Mouse (Mus musculus) Patski (cell line): Measurements from ENCODE around the gene Sdf4. TPM values are rescaled to one million over a fixed set of nuclear protein-coding genes. Genes with fewer than 3 reads are reported as not detected.

ENCODE experiments used
- ATAC-seq: fragments of 100-300 bp; one replicate; pipeline ENCODE4 v1.8.0; 2021
- CTCF ChIA-PET: fragments of 350-600 bp; sonication (Branson Sonifier 250); formaldehyde crosslinking; loops from one replicate; lab custom pipeline; 2022; ENCODE audit warnings: inconsistent platforms; lab: Charles Lee
- POLR2A ChIA-PET: fragments of 350-600 bp; sonication (Branson Sonifier 250); formaldehyde crosslinking; loops from one replicate; lab custom pipeline; 2022; ENCODE audit warnings: antibody characterized with exemption, inconsistent platforms; lab: Charles Lee
- DNase-seq: peaks from one replicate; pipeline ENCODE4 v3.0.0-alpha.2; 2011; ENCODE audit warnings: low read depth, low spot score
- H3K27me3 ChIP-seq: fragments of 371-371 bp; one replicate; pipeline ENCODE4 v1.5.1; 2021
- CTCF ChIP-seq: fragments of 100-300 bp; IDR thresholded peaks from one replicate; pipeline ENCODE4 v1.5.1; 2021
- in situ Hi-C: fragments of 300-500 bp; cut with MboI; formaldehyde crosslinking; loops from 3 replicates; pipeline ENCODE4 v1.11.1; 2018; ENCODE audit warnings: low pct_unique_long_range_greater_than_20kb, mixed read lengths
- polyA plus RNA-seq: library from polyadenylated mRNA; unstranded; gene quantifications from one replicate; pipeline ENCODE4 v1.2.3, GENCODE M21; 2021

The Sdf4 gene
- polyA plus RNA-seq, 1 experiment from 2014 or later = 167 TPM

DNA sequence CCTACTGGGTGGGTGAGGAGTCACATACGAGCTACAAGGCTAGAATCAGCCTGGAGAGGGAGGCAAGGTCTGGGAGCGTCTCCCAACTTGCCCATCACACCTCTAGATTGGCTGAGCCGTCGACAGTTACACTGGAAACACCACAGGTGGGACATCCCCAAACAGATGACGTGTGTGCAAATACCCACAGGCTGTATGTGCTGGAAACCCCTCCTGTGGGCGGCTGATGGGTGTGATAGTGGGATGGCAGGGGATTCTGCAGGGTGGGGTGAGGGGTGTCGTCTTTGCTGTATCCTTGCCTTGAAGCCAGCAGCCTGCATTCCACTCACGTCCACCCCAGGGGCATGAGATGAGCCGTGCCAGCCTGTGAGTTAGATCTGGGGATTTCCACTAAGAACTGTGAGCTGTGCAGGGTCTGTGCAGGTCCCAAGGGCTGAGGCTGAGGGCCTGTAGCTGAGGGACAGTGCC lies 38.0 kb downstream of the Sdf4 start:
- ChIA-PET POLR2A (interaction anchor here (1.1 kb wide), 1 partner anchor 101 kb away, joined by 3 read pairs; no protein-coding TSS in a partner anchor), CTCF (no interaction called here)
- DNase-seq (no peak), ATAC-seq (no peak)
- H3K27me3 ChIP-seq = no peaks in the 10 kb centered on the region
- in situ Hi-C loops = no loop called here
- TF ChIP-seq CTCF = no peak

DNA sequence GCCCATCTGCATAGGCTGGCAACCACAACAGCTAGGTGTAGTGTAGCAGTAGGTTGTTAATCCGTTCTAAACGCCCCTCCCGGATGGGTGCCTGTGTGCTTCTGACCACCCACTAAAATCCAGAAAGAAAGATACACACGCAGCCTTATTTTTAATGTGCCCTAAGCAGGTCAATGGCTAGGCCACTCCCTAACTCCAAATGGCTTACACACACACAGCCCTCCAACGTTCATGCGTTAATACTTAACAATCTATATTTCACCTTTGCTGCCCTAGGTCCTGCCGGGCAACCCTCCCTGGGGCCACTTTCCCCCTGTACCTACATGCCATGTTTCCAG lies 38.6 kb downstream of the Sdf4 start:
- ChIA-PET CTCF (no interaction called here), POLR2A (interaction anchor here (1.1 kb wide), 1 partner anchor 101 kb away, joined by 3 read pairs; no protein-coding TSS in a partner anchor)
- TF ChIP-seq CTCF = no peak
- DNase-seq (no peak), ATAC-seq (no peak)
- in situ Hi-C loops = no loop called here
- H3K27me3 ChIP-seq = no peaks in the 10 kb centered on the region

DNA sequence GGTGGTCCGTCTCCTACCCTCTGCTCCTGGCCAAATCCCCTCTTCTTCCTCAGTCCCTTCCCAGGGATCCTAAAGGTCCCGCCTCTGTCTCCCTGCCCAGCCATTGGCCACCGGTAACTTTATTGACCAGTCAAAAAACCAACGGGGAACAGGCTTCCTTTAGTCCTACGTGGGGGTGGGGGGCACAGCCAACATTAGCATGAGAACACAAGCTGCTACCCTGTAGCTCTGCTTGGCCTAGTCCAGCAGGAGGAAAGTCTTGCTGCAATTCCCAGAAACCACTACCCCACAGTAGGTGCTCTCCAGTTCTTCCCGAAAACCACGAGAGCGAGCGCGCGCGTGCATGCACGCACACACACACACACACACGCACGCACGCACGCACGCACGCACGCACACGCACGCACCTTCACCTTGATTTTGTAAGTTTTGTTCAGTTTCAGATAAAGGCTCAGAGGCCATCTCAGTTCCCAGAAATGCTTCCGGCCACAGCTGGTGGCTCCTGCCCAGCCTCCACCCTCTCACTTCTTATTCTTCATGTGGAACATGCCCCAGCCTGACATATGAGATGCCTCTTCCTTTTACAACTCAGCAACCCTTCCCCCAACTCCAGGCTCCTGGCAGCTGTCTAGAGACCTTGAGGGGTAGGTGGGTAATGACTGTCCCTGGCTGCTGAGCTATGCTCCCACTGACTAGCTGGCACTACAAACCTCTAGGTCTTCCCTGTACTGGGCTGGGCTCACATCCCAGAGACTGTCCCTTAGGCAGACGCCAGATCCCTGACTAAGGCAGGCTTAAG lies 39.1 kb downstream of the Sdf4 start:
- in situ Hi-C loops = no loop called here
- CTCF ChIA-PET = interaction anchor here (1.0 to 1.5 kb wide), 4 partner anchors 10 to 95 kb away, joined by 3 to 5 read pairs (median 4); no protein-coding TSS in a partner anchor
- ATAC-seq (peak; percentile 73), DNase-seq (peak; percentile 30)
- no peak for TF ChIP-seq CTCF
- H3K27me3 ChIP-seq = no peaks in the 10 kb centered on the region
- POLR2A ChIA-PET = interaction anchor here (1.1 kb wide), 1 partner anchor 100 kb away, joined by 3 read pairs; no protein-coding TSS in a partner anchor

DNA sequence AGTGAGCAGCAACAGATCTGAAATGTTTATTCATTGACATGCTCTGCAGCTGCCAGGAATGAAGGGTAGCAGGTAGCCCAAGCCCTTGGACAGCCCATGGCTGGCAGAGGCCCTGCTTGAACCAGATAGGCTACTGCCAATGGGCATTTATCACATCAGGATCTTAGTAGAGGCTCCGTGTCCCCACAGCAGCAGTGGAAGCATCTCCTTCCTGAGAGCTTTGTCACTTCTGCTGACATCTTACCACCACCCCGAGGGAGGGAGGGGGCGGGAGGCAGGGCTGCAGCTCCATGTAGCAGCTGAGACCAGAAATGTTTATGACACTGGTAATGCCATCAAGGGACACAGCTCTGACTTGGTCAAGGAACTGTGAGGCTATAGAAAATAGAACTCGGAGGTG lies 40.2 kb downstream of the Sdf4 start:
- ChIA-PET CTCF (interaction anchor here (1.0 to 1.5 kb wide), 4 partner anchors 11 to 94 kb away, joined by 3 to 5 read pairs (median 4); no protein-coding TSS in a partner anchor), POLR2A (no interaction called here)
- TF ChIP-seq CTCF = no peak
- DNase-seq (no peak), ATAC-seq (no peak)
- in situ Hi-C loops = no loop called here
- no peaks in the 10 kb centered on the region for H3K27me3 ChIP-seq

DNA sequence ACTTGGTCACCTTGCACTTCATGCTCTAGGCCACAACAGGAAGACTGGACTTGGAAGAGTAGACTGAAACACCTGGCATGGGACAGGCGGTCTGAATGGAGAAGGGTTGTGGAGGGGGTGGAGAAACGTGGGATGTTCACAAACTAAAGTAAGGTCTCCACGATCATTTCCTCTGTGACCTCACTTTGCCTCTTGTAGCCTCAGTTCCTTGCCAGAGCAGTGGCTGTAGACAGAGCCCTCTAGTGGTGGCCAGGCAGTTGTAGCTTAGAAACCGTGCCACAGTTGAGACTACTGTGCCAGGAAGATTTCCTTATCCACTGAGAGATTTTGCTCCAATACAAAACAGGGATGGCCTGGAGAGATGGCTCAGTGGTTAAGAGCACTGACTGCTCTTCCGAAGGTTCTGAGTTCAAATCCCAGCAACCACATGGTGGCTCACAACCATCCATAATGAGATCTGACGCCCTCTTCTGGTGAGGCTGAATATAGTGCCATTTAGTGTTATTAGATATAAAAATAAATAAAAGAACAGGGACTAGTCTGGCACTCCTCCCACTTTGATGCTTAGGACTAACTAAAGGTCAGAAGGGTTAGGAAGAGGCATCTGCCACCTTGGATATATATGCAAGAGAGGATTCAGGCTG lies 40.9 kb downstream of the Sdf4 start:
- ChIA-PET CTCF (interaction anchor here (1.3 kb wide), 1 partner anchor 39 kb away, joined by 3 read pairs; no protein-coding TSS in a partner anchor), POLR2A (no interaction called here)
- in situ Hi-C loops = no loop called here
- DNase-seq = no peak
- peak; percentile 68 for TF ChIP-seq CTCF
- H3K27me3 ChIP-seq = no peaks in the 10 kb centered on the region
- no peak for ATAC-seq

DNA sequence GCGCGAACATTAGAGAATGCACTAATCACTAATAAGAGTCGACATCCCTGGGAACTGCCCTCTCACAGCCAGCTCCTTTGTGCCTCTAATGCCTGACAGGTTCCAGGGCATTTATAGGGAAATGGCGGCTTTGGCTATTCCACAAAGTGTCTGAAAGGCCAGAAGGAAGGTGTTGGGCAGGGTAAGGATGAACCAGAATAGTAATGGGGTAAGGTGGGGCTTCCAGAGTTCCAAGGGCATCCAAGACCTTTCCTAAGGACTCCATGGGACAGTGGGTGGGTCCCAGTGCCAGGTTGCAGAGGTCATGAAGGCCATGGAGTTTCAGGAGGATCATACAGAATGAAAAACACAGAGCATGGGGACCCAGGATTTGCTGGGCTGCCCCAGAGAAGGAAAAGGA lies 41.6 kb downstream of the Sdf4 start:
- TF ChIP-seq CTCF = no peak
- no peaks in the 10 kb centered on the region for H3K27me3 ChIP-seq
- ChIA-PET CTCF (no interaction called here), POLR2A (no interaction called here)
- in situ Hi-C loops = no loop called here
- ATAC-seq (no peak), DNase-seq (no peak)

DNA sequence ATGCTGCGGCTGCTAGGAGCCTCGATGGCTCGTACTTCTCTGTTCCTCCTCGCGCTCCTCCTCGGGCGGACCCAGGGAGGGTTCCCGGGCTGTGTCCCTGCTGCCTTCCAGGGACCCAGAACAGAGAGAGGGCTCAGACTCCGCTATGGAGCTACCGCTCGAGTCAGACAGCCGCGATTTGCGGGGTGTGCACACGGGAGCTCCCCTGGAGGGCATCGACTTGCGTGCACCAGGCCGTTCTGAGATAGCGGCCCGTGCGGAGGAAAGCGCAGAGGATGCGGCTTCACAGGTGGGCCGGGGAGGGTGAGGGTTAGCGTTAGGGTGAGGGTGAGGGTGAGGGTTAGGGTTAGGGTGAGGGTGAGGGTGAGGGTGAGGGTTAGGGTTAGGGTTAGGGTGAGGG lies 42.2 kb downstream of the Sdf4 start:
- in situ Hi-C loops = no loop called here
- DNase-seq (no peak), ATAC-seq (no peak)
- CTCF ChIA-PET = no interaction called here
- POLR2A ChIA-PET = no interaction called here
- no peak for TF ChIP-seq CTCF
- no peaks in the 10 kb centered on the region for H3K27me3 ChIP-seq

DNA sequence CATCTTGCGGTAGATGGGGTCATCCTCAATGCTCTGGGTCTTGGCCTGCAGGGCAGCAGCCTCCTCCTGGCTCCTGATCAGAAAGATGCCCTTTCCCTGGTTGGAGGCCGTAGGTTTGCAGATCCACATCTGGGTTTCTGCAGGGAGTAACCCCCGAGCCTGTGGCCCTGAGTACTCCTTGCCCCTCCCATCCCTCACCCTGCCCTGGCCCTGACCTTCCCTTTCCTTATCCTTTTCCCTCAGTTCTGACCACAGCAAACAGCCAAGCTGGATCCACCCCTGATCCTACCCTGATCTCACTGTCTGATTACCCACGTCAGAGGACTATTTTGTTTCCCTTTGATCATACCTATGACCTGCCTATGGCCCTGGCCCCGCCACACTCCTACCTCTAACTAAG lies 52.1 kb downstream of the Sdf4 start:
- ChIA-PET POLR2A (no interaction called here), CTCF (no interaction called here)
- ATAC-seq (no peak), DNase-seq (no peak)
- H3K27me3 ChIP-seq = no peaks in the 10 kb centered on the region
- TF ChIP-seq CTCF = no peak
- in situ Hi-C loops = no loop called here

DNA sequence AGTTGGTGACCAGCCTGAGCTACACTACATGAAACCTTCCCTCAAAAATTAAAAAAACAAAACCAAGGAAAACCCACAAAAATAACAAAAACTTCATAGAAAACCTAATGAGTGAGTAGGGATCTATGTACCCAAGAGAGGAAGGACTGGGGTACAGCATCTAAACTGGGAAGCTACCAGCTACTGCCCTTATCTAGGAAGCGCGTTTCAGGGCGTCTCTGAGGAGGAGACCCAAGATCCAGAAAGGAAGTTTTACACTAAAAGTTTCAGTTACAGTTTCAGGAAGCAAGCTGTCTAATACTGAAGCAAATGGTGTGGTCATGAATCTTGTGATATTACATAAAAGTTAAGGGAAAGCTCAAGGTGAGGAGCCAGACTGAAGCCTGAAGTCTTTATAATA lies 57.1 kb downstream of the Sdf4 start:
- no peak for ATAC-seq
- in situ Hi-C loops = no loop called here
- CTCF ChIA-PET = interaction anchor here (1.0 to 1.3 kb wide), 2 partner anchors 8 to 17 kb away, joined by 3 to 4 read pairs; no protein-coding TSS in a partner anchor
- no peak for TF ChIP-seq CTCF
- no peak for DNase-seq
- H3K27me3 ChIP-seq = no peaks in the 10 kb centered on the region
- POLR2A ChIA-PET = no interaction called here

DNA sequence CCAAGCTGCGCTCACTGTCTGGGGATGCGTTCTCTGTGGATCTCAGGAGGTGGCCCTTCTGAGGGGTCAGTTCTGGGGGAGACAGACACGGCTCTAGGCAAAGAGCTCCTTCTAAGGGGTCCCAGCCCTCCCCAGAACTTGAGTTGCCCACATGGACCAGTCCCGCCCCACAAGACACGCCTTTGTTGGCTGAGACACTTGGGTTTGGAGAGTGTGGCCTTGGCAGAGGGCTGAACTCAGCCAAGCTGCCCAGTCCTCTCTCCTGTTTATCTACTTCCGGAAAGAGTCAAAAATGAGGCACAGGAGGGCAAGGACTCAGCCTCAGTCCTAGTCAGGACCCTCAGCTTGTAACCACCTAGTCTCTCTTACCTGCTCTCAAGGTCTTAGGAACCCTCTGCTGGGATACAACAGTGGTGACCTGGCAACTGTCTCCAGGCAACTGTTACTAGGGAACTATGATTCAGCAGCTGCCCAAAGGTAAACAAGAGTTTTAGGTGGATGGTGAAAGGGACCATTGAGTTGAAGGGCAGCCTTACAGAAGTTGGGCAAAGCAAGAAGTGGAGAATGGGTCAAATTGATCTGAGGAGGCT lies 57.8 kb downstream of the Sdf4 start:
- no peak for DNase-seq
- ChIA-PET POLR2A (interaction anchor here (0.6 kb wide), 1 partner anchor 60 kb away, joined by 5 read pairs; no protein-coding TSS in a partner anchor), CTCF (no interaction called here)
- ATAC-seq = no peak
- in situ Hi-C loops = no loop called here
- H3K27me3 ChIP-seq = no peaks in the 10 kb centered on the region
- TF ChIP-seq CTCF = no peak
